Mouse (Mus musculus): ENCODE results near the gene Tex52. TPM values are rescaled to one million over a fixed set of nuclear protein-coding genes. Genes with fewer than 3 reads are reported as not detected.
A peak's percentile ranks its signal among the peaks of the same experiment; 100 is the strongest.
"Not testable (repeated sequence)": the region's sequence is repeated elsewhere in the genome, so short reads cannot be mapped to it uniquely, and the experiment has no call there.

The Tex52 gene
- polyA plus RNA-seq, 1 experiment: not detected

DNA sequence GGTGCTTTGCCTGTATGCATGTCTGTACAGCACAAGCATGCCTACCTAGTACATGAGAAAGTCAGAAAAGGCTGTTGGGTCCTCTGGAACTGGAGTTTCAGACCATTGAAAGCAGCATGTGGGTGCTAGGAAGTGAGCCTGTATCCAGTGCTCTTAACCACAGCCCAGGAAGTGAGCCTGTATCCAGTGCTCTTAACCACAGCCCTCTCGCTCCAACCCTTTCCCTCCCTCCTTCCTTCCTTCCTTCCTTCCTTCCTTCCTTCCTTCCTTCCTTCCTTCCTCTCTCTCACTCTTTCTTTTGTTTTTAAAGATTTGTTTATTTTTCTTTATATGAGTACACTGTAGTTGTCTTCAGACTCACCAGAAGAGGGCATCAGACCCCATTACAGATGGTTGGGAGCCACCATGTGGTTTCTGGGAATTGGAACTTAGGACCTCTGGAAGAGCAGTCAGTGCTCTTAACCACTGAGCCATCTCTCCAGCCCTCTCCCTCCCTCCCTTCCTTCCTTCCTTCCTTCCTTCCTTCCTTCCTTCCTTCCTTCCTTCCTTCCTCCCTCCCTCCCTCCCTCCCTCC is 5.4 kb downstream of the Tex52 start:
- DNase-seq (ENCODE audit: low spot score): not testable (repeated sequence)

DNA sequence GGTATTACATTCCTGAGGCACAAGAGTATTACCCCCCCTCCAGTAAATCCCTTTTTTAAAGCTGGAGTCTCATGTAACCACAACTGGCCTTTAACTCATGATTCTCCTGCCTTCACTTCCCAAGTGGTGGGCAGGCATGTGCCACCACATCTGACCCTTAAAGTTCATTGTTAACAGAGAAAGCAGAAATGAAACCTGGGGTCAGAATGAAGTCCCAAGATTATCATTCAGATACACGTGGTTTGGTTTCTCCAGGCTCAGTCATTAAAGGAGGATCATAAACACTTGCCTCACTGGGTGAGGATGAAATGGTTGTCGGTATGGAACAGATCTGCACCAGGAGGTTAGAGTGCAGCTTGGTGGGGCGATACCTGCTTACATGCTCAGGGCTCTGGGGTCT is 6.0 kb downstream of the Tex52 start:
- DNase-seq (ENCODE audit: low spot score): no peak

DNA sequence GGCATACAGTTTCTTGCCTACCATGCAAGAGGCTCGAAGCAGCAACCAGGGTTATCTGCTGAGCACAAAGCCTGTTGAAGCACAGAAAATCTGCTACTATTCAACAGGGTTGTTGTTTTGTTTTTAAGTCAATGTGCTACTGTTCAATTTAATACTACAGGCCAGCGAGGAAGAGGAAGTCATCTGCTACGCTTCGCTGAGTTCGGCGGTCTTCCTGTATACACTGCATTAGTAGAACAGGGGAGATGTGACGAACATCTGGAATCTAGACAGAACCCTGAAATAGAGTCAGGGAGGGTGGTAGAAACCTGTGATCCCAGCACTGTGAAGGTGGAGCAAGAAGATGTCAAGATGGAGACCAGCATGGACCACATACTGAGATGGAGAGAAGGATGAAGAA is 8.5 kb downstream of the Tex52 start:
- no peak for DNase-seq (ENCODE audit: low spot score)

DNA sequence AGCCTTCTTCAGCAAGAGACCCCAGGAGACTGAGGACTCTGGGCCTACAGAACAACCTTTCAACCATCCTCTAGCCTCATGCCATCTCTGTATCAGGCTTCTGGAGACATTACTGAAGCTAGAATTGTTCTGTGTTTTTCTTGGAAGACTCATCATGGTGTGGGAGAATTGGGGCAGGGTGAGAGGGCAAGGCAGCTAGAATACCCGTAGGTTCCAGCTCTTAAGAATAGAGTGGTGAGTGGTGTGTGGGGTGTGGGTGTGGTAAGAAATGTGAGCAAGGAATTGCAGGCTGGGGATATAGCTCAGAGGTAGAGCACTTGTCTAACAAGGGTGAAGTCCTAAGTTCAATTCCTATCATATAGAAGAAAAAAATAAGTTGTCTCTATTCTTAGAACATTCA is 9.8 kb downstream of the Tex52 start:
- no peak for DNase-seq (ENCODE audit: low spot score)

DNA sequence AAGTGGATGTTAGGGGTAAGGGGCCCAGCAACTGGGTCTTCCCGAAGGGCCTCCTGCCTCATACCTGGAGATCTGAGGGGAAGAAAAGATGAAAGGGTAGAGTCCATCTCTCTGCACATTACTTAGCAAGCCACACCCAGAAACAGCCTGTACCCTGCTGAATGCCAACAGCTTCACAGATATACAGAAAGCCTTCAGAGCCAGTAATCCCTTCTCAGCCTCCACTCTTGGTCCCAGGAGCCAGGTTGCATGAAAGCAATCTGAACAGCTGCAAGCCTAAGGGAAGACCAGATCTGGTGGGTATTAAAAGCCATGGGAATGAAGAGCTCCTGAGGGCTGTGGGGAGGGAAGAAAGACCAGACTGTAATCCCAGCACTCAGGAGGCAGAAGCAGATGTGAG is 13.9 kb downstream of the Tex52 start:
- DNase-seq (ENCODE audit: low spot score): no peak

DNA sequence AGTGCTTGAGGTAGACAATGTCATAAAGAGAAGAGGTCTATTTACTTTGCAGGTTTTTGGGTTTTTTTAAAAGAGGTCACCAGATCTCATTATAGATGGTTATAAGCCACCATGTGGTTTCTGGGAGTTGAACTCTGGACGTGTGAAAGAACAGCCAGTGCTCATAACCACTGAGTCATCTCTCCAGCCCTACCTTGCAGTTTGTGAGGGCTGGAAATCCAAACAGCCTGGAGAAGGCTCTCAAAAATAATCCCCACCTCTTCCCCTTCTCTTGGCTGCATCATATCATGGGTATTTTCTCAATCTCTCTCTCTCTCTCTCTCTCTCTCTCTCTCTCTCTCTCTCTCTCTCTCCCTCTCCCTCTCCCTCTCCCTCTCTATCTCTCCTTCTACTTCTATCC is 15.4 kb downstream of the Tex52 start:
- no peak for DNase-seq (ENCODE audit: low spot score)

DNA sequence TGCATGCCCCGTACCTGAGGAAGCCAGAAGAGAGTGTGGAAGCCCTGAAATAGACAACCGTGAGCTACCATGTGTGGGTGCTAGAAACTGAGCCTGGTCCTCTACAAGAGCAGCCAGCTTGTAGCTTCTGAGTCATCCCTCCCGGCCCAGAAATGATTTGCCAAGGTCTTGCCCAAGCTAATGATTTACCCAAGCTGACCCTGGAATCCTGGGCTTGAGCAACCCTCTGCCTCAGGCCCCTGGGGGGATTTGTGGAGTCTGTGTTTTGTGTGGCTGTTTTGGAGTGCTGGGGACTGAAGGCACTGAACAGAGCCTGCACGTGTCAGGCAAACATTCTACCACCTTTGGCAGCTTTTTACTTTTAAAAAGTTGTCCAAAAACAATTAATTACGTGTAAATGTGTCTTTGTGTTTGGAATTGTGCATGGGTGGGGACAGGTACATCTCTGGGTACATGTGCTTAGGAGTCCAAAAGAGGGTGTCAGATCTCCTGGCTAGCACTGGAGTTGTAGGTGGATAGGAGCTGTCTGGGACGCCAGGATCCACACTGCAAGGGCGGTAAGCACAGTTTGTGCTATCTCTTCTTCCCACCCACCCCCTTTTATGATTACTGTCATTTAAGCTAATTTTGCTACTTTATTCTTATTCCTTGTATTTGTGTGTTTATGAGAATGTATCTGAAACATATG is 22.5 kb downstream of the Tex52 start:
- DNase-seq (ENCODE audit: low spot score): no peak

DNA sequence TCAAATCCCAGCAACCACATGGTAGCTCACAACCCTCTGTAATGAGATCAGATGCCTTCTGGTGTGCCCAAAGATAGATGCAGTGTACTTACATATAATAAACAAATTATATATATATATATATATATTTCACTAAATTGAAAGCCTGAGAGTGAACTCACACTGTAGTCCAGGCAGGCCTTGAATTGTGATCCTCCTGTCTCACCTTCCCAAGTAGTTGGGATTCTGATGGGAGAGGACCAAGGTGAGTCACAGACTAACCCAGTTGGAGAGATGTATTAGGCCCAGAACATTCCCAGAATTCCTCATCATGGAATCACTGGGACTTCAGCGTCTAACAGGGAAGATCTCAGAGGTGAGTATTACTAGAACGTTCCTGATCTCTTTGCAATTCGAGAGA is 23.7 kb downstream of the Tex52 start, which contains the start of gene Nrip2:
Nrip2 (plus strand) TSS at position 301 of the 400 bp plus-strand sequence.
- no peak for DNase-seq (ENCODE audit: low spot score)

DNA sequence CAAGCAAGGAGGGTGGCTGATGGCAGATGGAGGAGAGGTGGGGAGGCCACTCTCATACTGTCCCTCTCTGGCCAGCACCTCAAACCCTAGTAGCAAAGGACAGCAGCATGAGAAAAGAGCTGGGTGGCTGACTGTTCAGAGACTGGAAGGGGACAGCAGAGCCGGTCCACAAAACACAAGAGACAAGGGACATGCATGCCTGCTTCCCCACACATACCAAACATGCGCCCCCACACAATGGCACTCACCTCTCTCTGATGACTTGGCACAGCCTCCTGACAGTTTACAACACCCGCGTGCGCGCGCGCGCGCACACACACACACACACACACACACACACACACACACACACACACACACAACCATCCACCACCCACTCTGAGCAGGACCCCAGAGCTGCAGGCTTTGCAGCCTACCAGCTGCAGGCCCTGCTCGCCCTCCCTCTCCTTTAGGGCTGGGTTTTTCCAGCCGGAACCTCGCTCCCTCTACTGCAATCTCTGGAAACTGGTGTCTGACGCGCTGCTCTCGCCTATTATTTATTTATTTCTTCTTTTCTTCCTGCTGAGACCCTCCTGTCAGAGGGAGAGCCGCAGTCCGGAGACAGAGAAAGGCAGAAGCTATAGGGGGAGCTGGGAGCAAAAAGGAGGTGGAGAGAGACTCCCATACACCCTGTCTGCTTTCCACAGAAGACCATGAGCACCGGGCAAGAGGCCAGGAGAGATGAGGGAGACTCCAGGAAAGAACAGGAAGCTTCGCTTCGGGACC is 24.3 kb downstream of the Tex52 start:
- no peak for DNase-seq (ENCODE audit: low spot score)

DNA sequence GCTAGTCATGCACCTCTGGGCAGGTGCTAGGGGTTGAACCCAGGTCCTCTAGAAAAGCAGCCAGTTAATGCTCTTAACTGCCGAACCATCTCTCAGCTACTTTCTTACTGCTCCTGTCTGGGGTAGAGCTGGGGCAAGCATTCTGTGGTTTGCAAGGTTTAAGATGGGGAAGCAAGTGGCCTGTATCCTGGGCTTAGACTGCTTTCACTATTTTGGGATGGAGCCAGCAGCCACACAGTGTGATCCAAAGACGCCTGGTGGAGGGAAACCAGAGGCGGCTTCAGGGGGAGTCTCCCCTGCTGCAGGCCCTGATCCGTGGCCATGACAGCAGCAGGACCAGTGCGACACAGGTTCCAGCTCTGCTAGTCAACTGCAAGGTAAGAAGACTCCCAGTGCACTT is 29.5 kb downstream of the Tex52 start:
- DNase-seq (ENCODE audit: low spot score): no peak

DNA sequence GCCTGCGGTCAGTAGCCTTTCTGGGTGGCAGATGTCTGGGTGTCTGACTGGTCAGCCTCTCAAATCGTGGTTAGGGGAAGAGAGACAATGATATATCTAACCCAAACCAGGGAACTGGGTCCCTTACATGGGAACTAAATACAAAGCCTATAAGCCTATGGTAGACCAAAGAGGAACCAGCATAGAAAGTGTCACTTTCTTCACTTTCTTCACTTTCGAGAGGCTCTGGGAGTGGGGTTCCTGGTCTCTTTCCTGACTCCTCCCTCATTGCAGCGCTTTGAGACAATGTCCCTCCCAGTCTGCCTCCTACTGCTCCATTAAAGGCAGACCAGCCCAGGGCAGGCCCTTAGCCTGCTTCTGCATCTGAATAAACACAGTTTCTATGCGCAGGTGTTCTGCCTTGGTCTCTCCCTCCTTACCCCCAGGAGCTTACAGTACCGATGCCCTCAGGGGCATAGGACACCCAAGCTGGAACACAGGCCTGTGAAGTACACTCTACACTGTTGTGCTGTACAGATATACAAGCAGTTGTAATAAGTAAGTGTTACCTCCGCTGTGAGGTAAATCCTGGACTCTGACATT is 33.4 kb downstream of the Tex52 start:
- DNase-seq (ENCODE audit: low spot score): no peak

DNA sequence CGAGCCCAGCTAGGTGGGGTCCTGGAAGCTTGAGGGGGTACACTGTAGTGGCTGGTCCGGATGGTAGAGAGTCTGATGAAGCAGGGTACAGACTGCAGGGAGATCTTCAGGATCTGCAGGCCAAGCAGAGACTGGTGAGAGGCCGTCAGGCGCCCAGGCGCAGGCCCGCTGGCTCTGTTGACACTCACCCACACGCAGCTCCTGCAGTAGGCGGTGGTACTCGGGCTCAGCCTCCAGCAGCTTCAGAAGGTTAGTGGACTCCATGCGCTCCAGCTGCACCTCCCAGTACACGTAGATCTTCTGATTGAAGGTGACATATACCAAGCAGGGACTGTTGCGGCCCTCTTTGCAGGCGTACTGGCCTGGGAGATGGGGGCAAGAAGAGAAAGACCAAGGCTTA is 35.0 kb downstream of the Tex52 start:
- no peak for DNase-seq (ENCODE audit: low spot score)

DNA sequence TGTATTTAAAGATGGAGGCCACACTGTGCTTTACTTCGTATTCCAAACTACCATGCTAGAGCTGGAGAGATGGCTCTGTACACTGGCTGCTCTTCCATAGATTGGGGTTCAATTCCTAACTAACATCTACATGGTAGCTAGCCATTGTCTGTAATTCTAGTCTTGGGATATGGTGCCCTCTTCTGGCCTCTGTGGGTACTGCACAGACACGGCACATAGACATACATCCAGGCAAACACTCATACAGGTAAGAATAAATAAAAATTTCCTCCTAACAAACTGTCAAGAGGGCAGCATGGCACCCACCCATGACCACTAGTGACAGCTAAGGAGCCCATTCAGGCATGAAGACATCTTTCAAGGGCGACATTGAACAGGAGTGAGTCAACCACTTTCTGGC is 35.9 kb downstream of the Tex52 start:
- DNase-seq (ENCODE audit: low spot score): peak; percentile 70

DNA sequence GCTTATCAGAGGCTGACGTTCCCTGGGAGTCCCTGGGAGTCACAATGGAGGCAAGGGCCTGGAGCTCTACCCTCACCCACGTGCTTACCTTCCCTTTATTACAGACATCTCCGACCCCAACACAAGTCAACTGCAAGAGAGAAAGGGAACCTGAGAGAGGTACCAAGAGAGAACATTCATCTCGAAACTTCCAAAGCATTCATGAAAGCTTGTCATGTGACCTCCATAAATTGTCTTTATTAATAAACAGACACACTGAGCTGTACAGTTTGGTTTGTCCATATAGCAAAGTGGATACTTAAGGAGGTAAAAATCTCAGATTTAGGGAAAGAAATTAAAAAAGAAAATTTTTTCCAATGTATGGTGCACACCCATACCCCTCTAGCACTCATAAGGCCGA is 40.9 kb downstream of the Tex52 start:
- DNase-seq (ENCODE audit: low spot score): no peak

DNA sequence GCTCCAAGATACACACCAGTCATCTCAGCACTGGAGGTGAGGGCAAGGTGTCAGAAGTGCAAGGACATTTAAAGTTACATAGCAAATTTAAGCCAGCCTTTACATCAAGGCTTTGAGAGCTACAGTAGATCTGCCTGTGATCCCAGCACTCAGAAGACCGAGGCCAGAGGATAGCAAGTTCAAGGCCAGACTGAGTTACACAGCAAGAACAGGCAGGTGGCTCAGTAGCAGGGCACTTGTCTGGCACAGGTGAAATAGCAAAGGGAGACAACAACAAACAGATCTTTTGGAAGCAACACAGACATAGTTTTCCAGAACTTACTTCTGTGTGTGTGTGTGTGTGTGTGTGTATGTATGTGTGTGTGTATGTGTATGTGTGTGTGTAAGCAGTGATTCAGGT is 42.8 kb downstream of the Tex52 start:
- DNase-seq (ENCODE audit: low spot score): no peak

DNA sequence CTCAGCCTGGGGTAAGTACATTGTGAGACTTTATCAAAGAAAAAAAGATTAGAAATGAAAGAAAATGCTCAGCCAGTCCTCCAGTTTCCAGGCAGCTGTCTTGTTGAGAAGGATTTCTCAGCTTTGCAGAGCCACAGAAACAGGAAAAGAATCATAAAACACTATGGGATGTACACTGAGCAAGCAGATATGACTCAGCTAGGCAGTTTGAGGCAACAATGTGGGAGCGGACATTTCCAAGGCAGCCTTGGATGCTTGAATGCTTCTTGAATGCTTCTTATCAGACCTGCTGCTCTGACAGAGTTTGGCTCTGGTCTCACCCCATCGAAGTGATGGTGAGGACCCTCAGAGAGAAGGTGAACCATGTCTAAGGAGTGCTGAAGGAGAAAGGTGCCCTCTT is 45.8 kb downstream of the Tex52 start:
- DNase-seq (ENCODE audit: low spot score): no peak

DNA sequence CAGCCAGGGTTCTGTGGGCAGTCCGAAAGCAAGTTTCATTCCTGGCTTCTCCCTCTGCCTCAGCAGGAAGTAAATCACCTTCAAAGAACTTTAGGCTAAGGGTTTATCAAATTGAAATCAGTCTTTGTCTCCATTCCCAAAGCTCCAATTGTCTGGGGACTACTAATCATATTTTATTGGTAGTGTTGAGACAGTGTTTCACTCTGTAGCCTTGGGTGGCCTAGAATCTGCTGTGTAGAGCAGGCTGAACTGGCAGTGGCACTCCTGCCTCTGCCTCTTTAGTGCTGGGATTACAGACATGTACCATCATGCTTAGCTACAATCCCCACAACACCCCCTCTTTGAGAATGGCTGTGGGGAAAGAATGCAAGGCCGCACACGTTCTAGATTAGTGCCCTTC is 46.2 kb downstream of the Tex52 start:
- DNase-seq (ENCODE audit: low spot score): no peak

DNA sequence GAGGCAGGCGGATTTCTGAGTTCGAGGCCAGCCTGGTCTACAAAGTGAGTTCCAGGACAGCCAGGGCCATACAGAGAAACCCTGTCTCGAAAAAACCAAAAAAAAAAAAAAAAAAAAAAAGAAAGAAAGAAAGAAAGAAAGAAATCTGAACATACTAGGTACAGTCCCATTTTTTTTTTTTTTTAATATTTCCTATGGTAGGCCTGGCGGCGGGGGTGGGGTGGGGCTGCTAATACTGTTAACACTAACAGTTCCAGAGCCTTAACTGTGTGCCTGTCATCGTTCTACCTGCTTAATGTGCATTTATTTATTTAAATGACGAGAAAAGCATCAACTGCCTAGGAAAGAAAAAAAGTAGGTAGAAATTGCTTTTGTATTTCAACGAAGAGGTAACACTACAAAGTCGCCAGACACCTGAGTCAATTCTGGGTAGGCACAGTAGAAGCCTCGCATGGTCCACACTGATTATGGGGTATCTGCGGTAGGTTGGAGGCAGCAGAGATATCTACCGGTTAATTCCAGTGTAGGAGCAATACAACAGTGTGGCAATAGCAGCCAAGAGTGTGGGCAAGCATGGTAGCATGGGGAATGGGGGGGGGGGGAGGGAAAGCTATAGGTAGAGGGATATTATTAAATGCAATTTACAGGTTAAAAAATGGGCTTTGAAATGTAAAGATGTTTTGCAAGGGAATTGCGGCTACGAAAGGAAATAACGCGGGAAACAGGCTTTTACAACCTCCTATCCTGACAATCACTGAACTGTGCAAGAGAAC is 48.4 kb downstream of the Tex52 start:
- DNase-seq (ENCODE audit: low spot score): no peak

DNA sequence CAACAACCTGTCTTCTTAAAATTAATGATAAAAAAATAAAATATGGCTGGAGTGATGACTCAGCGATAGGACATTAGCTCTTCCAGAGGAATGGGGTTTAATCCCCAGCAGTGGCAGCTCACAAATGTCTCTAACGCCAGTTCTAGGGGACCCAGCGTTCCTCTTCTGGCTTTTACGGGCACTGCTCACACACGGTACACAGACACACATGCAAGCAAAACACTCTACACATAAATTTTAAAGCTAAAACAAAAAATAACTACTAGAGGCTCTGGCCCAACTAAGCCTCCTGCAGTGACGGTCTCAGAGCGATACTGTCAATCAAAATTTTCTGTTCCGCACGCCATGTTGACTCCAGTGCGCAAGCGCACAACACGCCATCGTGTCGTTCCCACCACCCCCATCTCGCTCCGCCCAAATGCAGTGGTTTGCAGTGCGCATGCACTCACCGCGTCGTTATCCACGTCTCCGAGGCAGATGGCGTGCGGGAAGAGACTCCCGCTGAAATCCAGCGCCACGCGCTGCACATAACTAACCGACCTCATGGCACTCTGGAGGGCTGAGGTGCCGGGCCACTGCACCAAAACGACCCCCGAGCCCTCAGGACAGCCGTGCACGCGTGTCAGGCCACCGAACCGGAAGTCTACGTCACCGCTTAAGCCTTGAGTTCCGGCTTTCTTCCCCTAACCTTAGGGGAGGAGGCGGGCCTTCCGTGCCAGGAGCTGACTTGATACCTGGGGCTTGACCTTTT is 49.2 kb downstream of the Tex52 start, which contains the start of gene Itfg2:
Itfg2 (minus strand) TSS at position 663 of the 751 bp plus-strand sequence.
- DNase-seq (ENCODE audit: low spot score): peak; percentile 93

DNA sequence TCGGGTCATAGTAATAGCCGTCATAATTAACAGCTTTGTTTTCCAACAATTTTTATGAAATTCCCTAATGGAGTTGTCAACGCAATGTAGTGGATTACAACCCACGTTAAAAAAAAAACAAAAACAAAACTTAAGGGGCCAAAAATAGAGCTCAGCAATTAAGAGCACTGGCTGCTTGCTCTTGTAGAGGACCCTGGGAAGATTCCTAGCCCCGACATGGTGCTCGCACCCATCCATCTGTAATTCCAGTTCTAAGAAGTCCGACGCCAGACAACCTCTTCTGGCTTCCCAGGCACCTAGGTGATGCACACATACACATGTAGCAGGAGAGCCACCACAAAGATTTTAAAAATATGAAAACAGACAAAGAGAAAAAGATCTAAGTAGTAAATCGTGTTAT is 49.8 kb downstream of the Tex52 start:
- no peak for DNase-seq (ENCODE audit: low spot score)

DNA sequence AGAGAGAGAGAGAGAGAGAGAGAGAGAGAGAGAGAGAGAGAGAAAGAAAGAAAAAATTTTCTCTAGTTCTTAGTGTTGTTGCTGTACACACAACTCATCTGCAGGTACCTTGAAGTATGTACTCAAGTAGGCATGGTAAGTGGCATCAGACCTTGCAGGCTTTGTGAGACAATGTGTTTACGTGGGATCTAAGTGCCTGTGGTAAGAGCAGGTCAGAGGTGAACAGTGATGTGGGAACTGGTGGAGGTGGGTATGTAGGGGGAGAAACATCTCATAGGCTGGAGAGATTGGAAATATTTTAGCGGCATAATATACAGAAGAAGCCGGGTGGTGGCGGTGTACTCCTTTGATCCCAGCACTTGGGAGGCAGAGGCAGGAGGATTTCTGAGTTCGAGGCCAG is 52.3 kb downstream of the Tex52 start:
- no peak for DNase-seq (ENCODE audit: low spot score)

Data from urinary bladder, adult 2 months (tissue).